Mouse (Mus musculus): Measurements from ENCODE around the gene Slc2a10. TPM values are rescaled to one million over a fixed set of nuclear protein-coding genes. Genes with fewer than 3 reads are reported as not detected.

Slc2a10 gene
- polyA plus RNA-seq, 1 experiment = 2.3 TPM

- Histone ChIP-seq H3K4me3 (replicated peaks; ENCODE audit: insufficient read depth, low read depth, low read length) (no peak overlapping the region), H3K4me1 (ENCODE audit: control insufficient read depth, insufficient read depth, low read length) (peaks cover 9% of the 10 kb centered on the region), H3K27ac (ENCODE audit: insufficient read depth, low read length) (no peak overlapping the region), H3K27me3 (ENCODE audit: control insufficient read depth, insufficient read depth, low read length) (no peaks in the 10 kb centered on the region)
- 85% methylated on average over 6 of the region's 6 CpGs for WGBS
- DNase-seq = no peak
- TF ChIP-seq CTCF (IDR thresholded peaks at IDR 0.05; ENCODE audit: borderline replicate concordance, insufficient read depth, low read depth, low read length) (no peak), POLR2A (IDR thresholded peaks at IDR 0.05; ENCODE audit: borderline replicate concordance, insufficient read depth, low read length) (no peak)
Observed at GRCm38 (mm10) chr2:165566898-165567297, 63.3 kb downstream of the Slc2a10 start.

GRCm38 (mm10) chr2:165567820-165568219 lies 64.2 kb downstream of the Slc2a10 start:
- Histone ChIP-seq H3K27ac (ENCODE audit: insufficient read depth, low read length) (no peak overlapping the region), H3K4me3 (replicated peaks; ENCODE audit: insufficient read depth, low read depth, low read length) (no peak overlapping the region), H3K4me1 (ENCODE audit: control insufficient read depth, insufficient read depth, low read length) (peaks cover 7% of the 10 kb centered on the region; the same call in 1 of the 2 replicates), H3K27me3 (ENCODE audit: control insufficient read depth, insufficient read depth, low read length) (no peaks in the 10 kb centered on the region)
- no peak for TF ChIP-seq CTCF (IDR thresholded peaks at IDR 0.05; ENCODE audit: borderline replicate concordance, insufficient read depth, low read depth, low read length)
- TF ChIP-seq POLR2A (IDR thresholded peaks at IDR 0.05; ENCODE audit: borderline replicate concordance, insufficient read depth, low read length) = no peak
- DNase-seq = no peak
- whole genome bisulfite sequencing = 87% methylated on average over 9 of the region's 9 CpGs

GRCm38 (mm10) chr2:165568911-165569310 lies 65.3 kb downstream of the Slc2a10 start:
- TF ChIP-seq POLR2A (IDR thresholded peaks at IDR 0.05; ENCODE audit: borderline replicate concordance, insufficient read depth, low read length) = no peak
- TF ChIP-seq CTCF (IDR thresholded peaks at IDR 0.05; ENCODE audit: borderline replicate concordance, insufficient read depth, low read depth, low read length) = no peak
- Histone ChIP-seq H3K4me1 (ENCODE audit: control insufficient read depth, insufficient read depth, low read length) (peaks cover 1% of the 10 kb centered on the region; the same call in 1 of the 2 replicates), H3K27ac (ENCODE audit: insufficient read depth, low read length) (no peak overlapping the region), H3K27me3 (ENCODE audit: control insufficient read depth, insufficient read depth, low read length) (no peaks in the 10 kb centered on the region), H3K4me3 (replicated peaks; ENCODE audit: insufficient read depth, low read depth, low read length) (no peak overlapping the region)
- WGBS = 45% methylated on average over 6 of the region's 6 CpGs
- DNase-seq = no peak

Other genes with a start within 250 kb of the Slc2a10 start
- 78.2 and 84.0 TPM in 2 replicates for gene Slc35c2, start 215.9 kb upstream of the Slc2a10 start, polyA plus RNA-seq (2012; rRNA removed)
- 187 and 208 TPM in 2 replicates for gene Elmo2, start 177.3 kb upstream of the Slc2a10 start, polyA plus RNA-seq (2012; rRNA removed)
- not detected in 2 replicates for gene Zfp663, start 135.1 kb upstream of the Slc2a10 start, polyA plus RNA-seq (2012; rRNA removed)
- 10.6 and 10.9 TPM in 2 replicates for gene Zfp334, start 115.5 kb upstream of the Slc2a10 start, polyA plus RNA-seq (2012; rRNA removed)
- gene Ocstamp, start 103.4 kb upstream of the Slc2a10 start, polyA plus RNA-seq (2012; rRNA removed) = 0.05 TPM in 1 of 2 replicates, not detected in the other
- 21.6 and 22.3 TPM in 2 replicates for gene Slc13a3, start 30.6 kb upstream of the Slc2a10 start, polyA plus RNA-seq (2012; rRNA removed)
- 27.5 and 27.7 TPM in 2 replicates for gene Trp53rka, start 10.5 kb upstream of the Slc2a10 start, polyA plus RNA-seq (2012; rRNA removed)
- gene Eya2, start 91.2 kb downstream of the Slc2a10 start, polyA plus RNA-seq (2012; rRNA removed) = 9.9 and 10.9 TPM in 2 replicates